Mouse (Mus musculus) neural tube, embryonic 15.5 days (tissue): ENCODE results near the gene Sbds. TPM values are rescaled to one million over a fixed set of nuclear protein-coding genes. Genes with fewer than 3 reads are reported as not detected.

Source experiments
- ATAC-seq: fragments of 200-750 bp; cut with Nextera tagmentation; 2 replicates; pipeline ENCODE4 v1.8.0; 2017; ENCODE audit warnings: mild to moderate bottlenecking, moderate TSS enrichment, moderate library complexity; ENCODE audit not compliant: low FRiP score
- H3K27ac ChIP-seq: fragments of 300-500 bp; sonication (generic); replicated peaks from 2 replicates; pipeline ENCODE4 v1.5.1; 2015; ENCODE audit warnings: mild to moderate bottlenecking, inconsistent platforms
- H3K27me3 ChIP-seq: fragments of 300-500 bp; sonication (generic); replicated peaks from 2 replicates; pipeline ENCODE4 v1.6.1; 2015; ENCODE audit warnings: inconsistent platforms
- H3K36me3 ChIP-seq: fragments of 300-500 bp; sonication (generic); 2 replicates; pipeline ENCODE4 v1.6.1; 2015; ENCODE audit warnings: inconsistent platforms
- H3K4me1 ChIP-seq: fragments of 300-500 bp; sonication (generic); 2 replicates; pipeline ENCODE4 v1.6.1; 2015; ENCODE audit warnings: inconsistent platforms
- H3K4me2 ChIP-seq: fragments of 300-500 bp; sonication (generic); 2 replicates; pipeline ENCODE4 v1.6.1; 2015; ENCODE audit warnings: inconsistent platforms, mild to moderate bottlenecking, moderate library complexity
- H3K4me3 ChIP-seq: fragments of 300-500 bp; sonication (generic); replicated peaks from 2 replicates; pipeline ENCODE4 v1.5.1; 2015; ENCODE audit warnings: mild to moderate bottlenecking, inconsistent platforms
- H3K9ac ChIP-seq: fragments of 300-500 bp; sonication (generic); replicated peaks from 2 replicates; pipeline ENCODE4 v1.6.1; 2015; ENCODE audit warnings: mild to moderate bottlenecking, inconsistent platforms
- H3K9me3 ChIP-seq: fragments of 300-500 bp; sonication (generic); replicated peaks from 2 replicates; pipeline ENCODE4 v1.6.1; 2016; ENCODE audit warnings: inconsistent platforms
- WGBS: fragments of 180-500 bp; shearing (Covaris S2); methylation state at CpG from one replicate; pipeline ENCODE4 v1.1.7; 2015; ENCODE audit warnings: mixed read lengths; 5-methylcytosine and 5-hydroxymethylcytosine counted together
- polyA plus RNA-seq: library from polyadenylated mRNA; unstranded; fragments of >200 nt; fragmentation: Nextera tagmentation; extraction: Ambion mirVana; gene quantifications from 2 replicates; pipeline ENCODE4 v1.2.1, GENCODE M21; 2015

Gene Sbds
- polyA plus RNA-seq, 1 experiment from 2014 or later: 60.6 TPM

- H3K27ac ChIP-seq: no peak overlapping the region
- no peaks in the 10 kb centered on the region for H3K4me1 ChIP-seq
- no peak for ATAC-seq
- no peaks in the 10 kb centered on the region for H3K9me3 ChIP-seq
- H3K9ac ChIP-seq: no peak overlapping the region
- peaks cover 76% of the 10 kb centered on the region for H3K36me3 ChIP-seq
- no peak overlapping the region for H3K4me2 ChIP-seq
- H3K27me3 ChIP-seq: no peaks in the 10 kb centered on the region
- WGBS: 97% methylated on average over 9 of the region's 9 CpGs
- H3K4me3 ChIP-seq: no peak overlapping the region
These were observed 27.9 kb upstream of the Sbds start for GRCm38 (mm10) chr5:130283079-130283732.

GRCm38 (mm10) chr5:130278011-130278472 lies 22.7 kb upstream of the Sbds start:
- WGBS: 81% methylated on average over 7 of the region's 7 CpGs
- Histone ChIP-seq H3K4me3 (no peak overlapping the region), H3K9me3 (no peaks in the 10 kb centered on the region), H3K4me2 (no peak overlapping the region), H3K27ac (no peak overlapping the region), H3K4me1 (no peaks in the 10 kb centered on the region), H3K36me3 (peaks cover 52% of the 10 kb centered on the region), H3K9ac (no peak overlapping the region), H3K27me3 (no peaks in the 10 kb centered on the region)
- ATAC-seq: no peak

GRCm38 (mm10) chr5:130275509-130275908 lies 20.2 kb upstream of the Sbds start:
- 54% methylated on average over 4 of the region's 4 CpGs for WGBS
- peaks cover 47% of the 10 kb centered on the region for H3K36me3 ChIP-seq

GRCm38 (mm10) chr5:130273046-130273445 lies 17.7 kb upstream of the Sbds start:
- H3K9ac ChIP-seq: no peak overlapping the region
- no peak overlapping the region for H3K4me3 ChIP-seq
- H3K4me2 ChIP-seq: no peak overlapping the region
- WGBS: 91% methylated on average over 6 of the region's 6 CpGs
- H3K9me3 ChIP-seq: no peaks in the 10 kb centered on the region
- H3K27me3 ChIP-seq: no peaks in the 10 kb centered on the region
- H3K4me1 ChIP-seq: no peaks in the 10 kb centered on the region
- H3K36me3 ChIP-seq: peaks cover 41% of the 10 kb centered on the region
- ATAC-seq: no peak
- H3K27ac ChIP-seq: no peak overlapping the region

More at GRCm38 (mm10) chr5:130275509-130275908, 20.2 kb upstream of the Sbds start:
- no peak overlapping the region for H3K9ac ChIP-seq
- H3K27me3 ChIP-seq: no peaks in the 10 kb centered on the region
- H3K9me3 ChIP-seq: no peaks in the 10 kb centered on the region
- ATAC-seq: no peak
- no peaks in the 10 kb centered on the region for H3K4me1 ChIP-seq
- no peak overlapping the region for H3K4me3 ChIP-seq
- no peak overlapping the region for H3K4me2 ChIP-seq
- H3K27ac ChIP-seq: no peak overlapping the region

- Histone ChIP-seq H3K9me3 (no peaks in the 10 kb centered on the region), H3K27me3 (no peaks in the 10 kb centered on the region), H3K27ac (no peak overlapping the region), H3K36me3 (peaks cover 46% of the 10 kb centered on the region), H3K9ac (no peak overlapping the region), H3K4me2 (no peak overlapping the region), H3K4me3 (no peak overlapping the region), H3K4me1 (no peaks in the 10 kb centered on the region)
- ATAC-seq: no peak
- 89% methylated on average over 1 of the region's 1 CpGs for WGBS
These were observed 17.0 kb upstream of the Sbds start for GRCm38 (mm10) chr5:130272344-130272743.

- no peak overlapping the region for H3K27ac ChIP-seq
- no peaks in the 10 kb centered on the region for H3K9me3 ChIP-seq
- no peak overlapping the region for H3K9ac ChIP-seq
- ATAC-seq: no peak
- no peak overlapping the region for H3K4me3 ChIP-seq
- no peak overlapping the region for H3K4me2 ChIP-seq
- WGBS: 85% methylated on average over 11 of the region's 11 CpGs
- H3K4me1 ChIP-seq: no peaks in the 10 kb centered on the region
- peaks cover 47% of the 10 kb centered on the region for H3K36me3 ChIP-seq
- no peaks in the 10 kb centered on the region for H3K27me3 ChIP-seq
These were observed 13.6 kb upstream of the Sbds start for GRCm38 (mm10) chr5:130268976-130269375.

- no peak overlapping the region for H3K9ac ChIP-seq
- ATAC-seq: no peak
- WGBS: 85% methylated on average over 1 of the region's 1 CpGs
- no peaks in the 10 kb centered on the region for H3K4me1 ChIP-seq
- H3K27ac ChIP-seq: no peak overlapping the region
- H3K27me3 ChIP-seq: no peaks in the 10 kb centered on the region
- H3K9me3 ChIP-seq: no peaks in the 10 kb centered on the region
- H3K4me2 ChIP-seq: no peak overlapping the region
- no peak overlapping the region for H3K4me3 ChIP-seq
- H3K36me3 ChIP-seq: peaks cover 52% of the 10 kb centered on the region
These were observed 12.0 kb upstream of the Sbds start for GRCm38 (mm10) chr5:130267316-130267715.

- H3K27ac ChIP-seq: no peak overlapping the region
- peaks cover 48% of the 10 kb centered on the region for H3K36me3 ChIP-seq
- no peaks in the 10 kb centered on the region for H3K27me3 ChIP-seq
- no peak overlapping the region for H3K4me2 ChIP-seq
- no peak overlapping the region for H3K9ac ChIP-seq
- ATAC-seq: no peak
- H3K9me3 ChIP-seq: no peaks in the 10 kb centered on the region
- H3K4me1 ChIP-seq: no peaks in the 10 kb centered on the region
- H3K4me3 ChIP-seq: no peak overlapping the region
- WGBS: 89% methylated on average over 7 of the region's 7 CpGs
These were observed 11.3 kb upstream of the Sbds start for GRCm38 (mm10) chr5:130266651-130267050.

- no peaks in the 10 kb centered on the region for H3K4me1 ChIP-seq
- no peak for ATAC-seq
- H3K27ac ChIP-seq: no peak overlapping the region
- H3K4me2 ChIP-seq: no peak overlapping the region
- H3K9ac ChIP-seq: no peak overlapping the region
- H3K9me3 ChIP-seq: no peaks in the 10 kb centered on the region
- H3K4me3 ChIP-seq: no peak overlapping the region
- H3K27me3 ChIP-seq: no peaks in the 10 kb centered on the region
- 97% methylated on average over 6 of the region's 6 CpGs for WGBS
- H3K36me3 ChIP-seq: peaks cover 36% of the 10 kb centered on the region
These were observed 9.2 kb upstream of the Sbds start for GRCm38 (mm10) chr5:130264433-130265005.

- no peaks in the 10 kb centered on the region for H3K9me3 ChIP-seq
- H3K9ac ChIP-seq: no peak overlapping the region
- H3K36me3 ChIP-seq: peaks cover 29% of the 10 kb centered on the region
- WGBS: 78% methylated on average over 11 of the region's 11 CpGs
- no peak overlapping the region for H3K4me2 ChIP-seq
- ATAC-seq: no peak
- no peaks in the 10 kb centered on the region for H3K4me1 ChIP-seq
- no peaks in the 10 kb centered on the region for H3K27me3 ChIP-seq
- H3K4me3 ChIP-seq: no peak overlapping the region
- no peak overlapping the region for H3K27ac ChIP-seq
These were observed 8.1 kb upstream of the Sbds start for GRCm38 (mm10) chr5:130263454-130263853.

- H3K27ac ChIP-seq: peak overlapping the region; percentile 86
- peak overlapping the region; percentile 86 for H3K4me2 ChIP-seq
- peak overlapping the region; percentile 71 for H3K4me3 ChIP-seq
- no peaks in the 10 kb centered on the region for H3K9me3 ChIP-seq
- H3K9ac ChIP-seq: peak overlapping the region; percentile 88
- H3K36me3 ChIP-seq: peaks cover 10% of the 10 kb centered on the region
- 9% methylated on average over 8 of the region's 8 CpGs for WGBS
- no peaks in the 10 kb centered on the region for H3K27me3 ChIP-seq
- ATAC-seq: 0 out of 2 replicates have a peak, but pooled peaks have one; percentile 32
- peaks cover 33% of the 10 kb centered on the region for H3K4me1 ChIP-seq
These were observed 2.0 kb upstream of the Sbds start for GRCm38 (mm10) chr5:130257303-130257702.

- Histone ChIP-seq H3K9me3 (no peaks in the 10 kb centered on the region), H3K4me1 (peaks cover 33% of the 10 kb centered on the region), H3K27ac (peak overlapping the region; percentile 86), H3K27me3 (no peaks in the 10 kb centered on the region), H3K36me3 (peaks cover 15% of the 10 kb centered on the region), H3K4me3 (peak overlapping the region; percentile 71), H3K9ac (peak overlapping the region; percentile 88), H3K4me2 (peak overlapping the region; percentile 86)
- ATAC-seq: peak; percentile 96
- 0% methylated on average over 25 of the region's 25 CpGs for WGBS
These were observed 1.4 kb upstream of the Sbds start for GRCm38 (mm10) chr5:130256678-130257271.
